Mouse (Mus musculus): ENCODE measurements around the gene Gm49366.
"Not testable (repeated sequence)": the region's sequence is repeated elsewhere in the genome, so short reads cannot be mapped to it uniquely, and the experiment has no call there.

Gm49366 gene

DNA sequence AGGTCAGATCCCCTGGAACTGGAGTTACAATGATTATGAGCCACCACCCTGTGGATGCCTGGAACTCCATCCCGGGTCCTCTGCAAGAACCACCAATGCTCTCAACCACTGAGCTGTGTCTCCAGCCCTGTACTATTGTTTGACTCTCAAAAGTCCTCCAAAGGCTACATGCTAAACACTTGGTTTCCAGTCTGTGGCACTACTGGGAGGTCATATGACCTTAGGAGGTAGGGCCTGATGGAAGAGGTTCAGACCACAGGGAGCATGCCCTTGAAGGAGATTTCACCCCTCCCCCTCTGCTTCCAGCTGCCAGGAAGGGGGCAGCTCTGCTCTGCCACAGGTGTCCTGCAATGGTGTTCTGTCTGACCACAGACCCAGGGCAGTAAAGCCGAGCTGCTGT, 5.4 kb upstream of the Gm49366 start:
- not testable (repeated sequence) for DNase-seq

DNA sequence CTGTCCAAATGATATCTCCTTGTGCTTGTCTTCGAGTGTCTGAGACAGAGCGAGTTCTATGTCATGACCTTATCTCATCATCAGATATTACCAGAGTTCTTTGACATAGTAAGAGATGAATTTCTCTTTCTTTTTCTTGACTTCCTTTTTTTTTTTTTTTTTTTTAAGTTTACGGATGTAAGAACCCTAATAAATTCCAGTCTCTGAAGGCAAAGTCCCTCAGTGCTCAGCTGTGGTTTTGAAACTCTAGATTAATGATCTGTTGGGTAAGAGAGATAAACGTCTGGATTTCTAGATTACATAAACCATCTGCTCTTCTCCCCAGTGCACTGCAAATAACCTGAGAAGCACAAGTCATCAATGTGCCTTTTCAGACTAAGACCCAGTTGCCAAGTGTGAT, 4.6 kb upstream of the Gm49366 start:
- DNase-seq: no peak

DNA sequence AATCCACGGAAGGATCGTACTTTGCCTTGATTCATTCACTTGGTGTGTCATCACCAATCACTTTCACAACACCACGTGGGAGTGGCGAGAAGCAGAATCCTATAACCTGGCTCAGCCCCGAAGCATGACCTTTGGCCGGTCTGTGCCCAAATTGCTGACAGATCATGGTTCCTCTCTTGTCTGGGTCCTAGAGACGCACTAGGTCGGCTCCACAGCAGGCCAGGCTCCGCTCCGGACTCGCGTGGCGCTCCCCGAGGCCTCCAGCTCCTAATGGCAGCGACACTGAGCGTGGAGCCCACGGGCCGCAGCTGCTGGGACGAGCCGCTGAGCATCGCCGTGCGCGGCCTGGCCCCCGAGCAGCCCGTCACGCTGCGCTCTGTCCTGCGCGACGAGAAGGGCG, 494 bp upstream of the Gm49366 start, which contains the start of gene Acot4:
TSS of gene Acot4 (plus strand) at position 139 of the 400 bp plus-strand sequence.
- not testable (repeated sequence) for DNase-seq

DNA sequence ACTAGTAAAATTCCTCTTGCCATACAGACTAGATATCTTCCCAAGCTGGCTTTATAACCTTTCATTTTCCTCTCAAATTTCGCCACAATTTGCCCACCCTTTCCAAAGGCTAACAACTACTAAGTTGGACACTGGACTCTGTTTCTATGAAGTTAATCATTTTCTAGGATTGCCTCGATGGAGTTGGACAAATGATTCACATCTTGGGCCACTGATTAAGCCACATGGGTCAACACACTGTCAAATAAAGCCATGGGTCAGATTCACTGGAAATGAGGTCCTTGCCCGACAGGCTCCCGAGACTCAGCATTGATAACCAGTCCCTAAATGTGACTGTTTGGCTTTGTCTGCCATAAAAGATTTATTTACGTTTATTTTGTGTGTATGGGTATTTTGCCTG, 3.5 kb downstream of the Gm49366 start:
- no peak for DNase-seq

DNA sequence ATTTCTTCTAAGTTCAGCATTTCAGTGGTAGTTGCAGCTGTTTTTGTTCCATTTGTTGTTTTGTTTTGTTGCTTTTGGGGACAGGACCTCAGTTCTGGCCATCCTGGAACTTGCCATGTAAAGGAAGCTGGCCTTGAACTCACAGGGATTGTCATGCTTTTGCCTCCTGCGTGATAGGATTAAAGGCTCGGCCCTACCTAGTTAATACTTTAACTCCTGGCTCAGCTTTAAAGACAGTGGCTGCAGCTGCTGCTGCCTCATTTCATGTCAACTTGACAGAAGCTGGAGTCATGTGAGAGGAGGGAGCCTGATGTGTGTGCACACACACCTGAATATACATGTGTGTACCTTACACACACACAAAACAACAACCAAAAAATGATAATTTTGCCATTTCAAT, 5.3 kb downstream of the Gm49366 start:
- no peak for DNase-seq

DNA sequence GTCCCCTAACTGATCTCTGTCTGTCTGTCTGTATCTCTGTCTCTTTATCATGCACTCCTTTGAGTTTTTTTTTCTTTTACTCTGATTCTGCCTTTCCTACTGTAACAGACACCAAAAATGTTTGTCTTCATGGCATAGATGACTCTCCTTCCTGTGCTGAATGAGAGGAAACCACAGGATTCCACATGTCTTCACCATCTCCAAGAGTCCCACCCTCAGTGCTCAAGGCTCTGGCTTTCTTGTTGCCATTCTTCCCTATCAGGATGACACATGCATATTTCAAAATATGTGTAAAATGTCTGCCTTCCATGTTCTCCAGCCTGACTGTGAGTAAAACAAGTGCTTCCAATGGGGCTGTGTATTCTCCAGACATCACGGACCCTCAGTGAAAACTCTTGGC, 8.2 kb downstream of the Gm49366 start:
- DNase-seq: no peak

DNA sequence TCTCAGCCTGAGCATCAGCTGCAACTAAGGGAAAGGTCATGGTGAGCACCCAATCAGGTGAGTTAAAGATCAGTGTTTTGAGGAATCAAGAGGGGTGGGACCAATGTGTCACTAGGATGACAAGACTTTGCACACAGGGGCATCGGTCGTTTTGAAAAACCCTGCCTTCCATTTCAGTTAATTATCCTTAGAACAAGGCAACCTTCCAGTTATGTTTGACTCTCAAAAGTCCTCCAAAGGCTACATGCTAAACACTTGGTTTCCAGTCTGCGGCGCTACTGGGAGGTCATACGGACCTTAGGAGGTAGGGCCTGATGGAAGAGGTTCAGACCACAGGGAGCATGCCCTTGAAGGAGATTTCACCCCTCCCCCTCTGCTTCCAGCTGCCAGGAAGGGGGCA, 12.0 kb downstream of the Gm49366 start:
- DNase-seq: not testable (repeated sequence)

DNA sequence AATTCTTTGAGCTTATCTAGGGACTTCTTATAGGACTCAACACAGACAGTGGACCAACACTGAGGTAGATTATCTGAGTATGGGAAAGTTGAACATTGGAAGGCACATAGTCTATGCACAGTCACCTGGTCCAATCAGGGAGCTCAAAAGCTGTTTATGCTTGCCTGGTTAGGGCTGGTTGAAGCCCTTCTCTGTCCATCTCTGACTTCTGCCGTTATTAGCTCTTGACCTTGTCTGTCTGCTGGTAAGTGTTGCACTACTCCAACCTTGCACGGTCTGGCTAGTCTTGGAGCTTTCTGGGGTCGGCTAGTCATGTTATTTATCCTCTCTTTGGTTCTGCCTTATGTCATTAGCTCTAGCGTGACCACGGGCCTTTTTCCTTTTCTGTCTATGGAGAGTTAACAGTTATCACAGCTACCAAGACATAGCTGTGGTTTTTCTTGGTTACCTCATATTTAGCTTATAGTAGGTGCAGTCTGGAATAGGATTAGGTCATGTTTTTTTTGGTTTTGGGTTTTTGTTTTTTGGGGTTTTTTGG, 13.3 kb downstream of the Gm49366 start, which contains the start of gene Acot3:
TSS of gene Acot3 (plus strand) at position 208 of the 538 bp plus-strand sequence.
- DNase-seq: no peak

DNA sequence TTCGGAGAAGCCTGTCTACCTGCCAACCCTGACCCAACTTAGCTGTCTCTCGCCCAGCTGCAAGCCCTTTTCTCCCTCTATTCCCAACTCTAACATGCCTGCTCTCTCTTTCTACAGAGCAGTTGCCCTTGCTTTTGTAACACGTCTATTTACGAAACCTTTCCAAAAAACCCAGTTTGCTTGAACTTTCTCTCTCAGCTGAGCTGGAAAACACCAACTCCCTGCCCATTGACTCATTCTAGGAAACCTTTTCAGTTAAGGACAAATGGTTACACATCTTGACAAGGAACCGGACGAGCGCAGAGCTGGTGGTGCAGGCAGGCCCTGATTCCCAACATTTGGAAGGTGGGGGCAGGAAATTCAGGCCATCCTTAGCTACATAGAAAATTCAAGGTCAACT, 13.9 kb downstream of the Gm49366 start:
- DNase-seq: no peak

DNA sequence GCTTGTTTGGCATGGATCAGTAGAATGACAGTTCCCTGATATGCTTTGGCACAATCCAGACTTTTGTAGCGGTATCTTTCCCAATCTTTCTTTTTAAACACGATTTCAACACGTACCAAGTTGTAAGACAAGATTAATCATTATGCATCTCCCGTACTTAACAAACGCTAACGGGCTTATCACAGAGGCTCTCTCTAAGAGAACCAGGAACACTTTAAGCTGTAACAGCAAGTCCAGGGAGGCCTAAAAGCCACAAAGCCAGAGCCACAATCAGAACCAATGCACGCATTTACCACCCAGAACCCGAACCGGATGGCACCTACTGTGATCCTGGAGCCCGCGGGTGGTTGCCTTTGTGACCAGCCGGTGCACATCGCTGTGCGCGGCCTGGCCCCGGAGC, 14.4 kb downstream of the Gm49366 start:
- no peak for DNase-seq

DNA sequence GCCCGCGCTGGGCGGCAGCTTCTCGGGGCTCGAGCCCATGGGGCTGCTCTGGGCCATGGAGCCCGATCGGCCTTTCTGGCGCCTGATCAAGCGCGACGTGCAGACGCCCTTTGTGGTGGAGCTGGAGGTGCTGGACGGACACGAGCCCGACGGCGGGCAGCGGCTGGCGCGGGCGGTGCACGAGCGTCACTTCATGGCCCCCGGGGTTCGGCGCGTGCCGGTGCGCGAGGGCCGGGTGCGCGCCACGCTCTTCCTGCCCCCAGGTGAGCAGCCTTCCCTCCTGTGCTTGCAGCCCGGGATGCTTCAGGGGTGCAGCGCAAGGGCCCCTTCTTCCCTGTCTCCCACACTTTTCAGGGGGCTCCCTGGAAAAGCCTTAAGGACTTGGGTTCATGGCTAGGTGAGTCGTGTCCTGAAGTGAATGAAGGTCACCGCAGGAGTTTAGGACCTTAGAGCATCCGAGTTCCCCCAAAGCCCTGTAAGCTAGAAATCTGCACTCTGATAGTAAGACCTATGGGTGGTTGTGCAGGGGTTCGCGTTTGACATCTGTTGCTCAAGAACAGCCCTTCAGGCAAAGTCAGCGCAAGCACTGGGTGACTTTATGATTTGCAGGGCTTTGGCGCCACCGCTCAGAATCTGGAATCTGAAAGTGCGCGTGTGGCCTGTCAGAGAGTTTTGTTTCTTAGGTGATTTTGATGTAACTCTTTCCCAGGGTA, 15.1 kb downstream of the Gm49366 start:
- DNase-seq: no peak

DNA sequence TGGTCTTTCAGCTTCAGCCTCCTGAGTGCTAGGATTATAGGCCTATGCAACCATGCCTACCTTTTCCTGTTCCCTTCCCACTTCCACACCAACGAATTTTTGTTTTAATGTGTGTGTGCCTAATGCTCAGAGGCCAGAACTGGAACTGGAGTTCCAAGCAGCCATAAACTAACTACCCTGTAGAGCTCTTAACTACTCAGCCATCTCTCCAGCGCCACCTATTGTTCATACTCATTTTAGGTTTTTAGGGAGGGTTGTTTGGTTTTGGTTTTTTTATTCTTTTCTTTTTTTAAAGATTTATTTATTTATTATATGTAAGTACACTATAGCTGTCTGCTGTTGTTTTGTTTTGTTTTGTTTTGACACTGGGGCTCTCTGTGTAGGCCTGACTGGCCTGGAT, 22.2 kb downstream of the Gm49366 start:
- no peak for DNase-seq

DNA sequence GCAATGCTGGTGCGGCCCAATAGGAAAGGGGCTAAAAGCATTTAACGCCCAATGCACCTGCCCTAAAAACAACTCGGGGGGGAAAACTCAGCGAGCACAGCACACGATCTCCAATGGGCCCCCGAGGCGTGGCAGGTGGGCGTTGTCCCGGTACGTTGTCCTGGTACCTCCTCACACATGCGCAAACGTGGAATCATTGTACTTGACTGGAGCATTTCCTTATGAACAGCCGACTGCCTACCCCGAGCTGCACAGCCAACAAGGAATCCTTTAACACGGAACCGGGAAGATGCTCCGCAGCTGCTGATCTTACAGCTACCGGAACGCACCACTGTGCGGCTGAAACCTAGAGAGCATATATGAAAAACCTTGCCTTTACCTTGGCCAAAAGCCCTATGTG, 23.6 kb downstream of the Gm49366 start:
- no peak for DNase-seq

DNA sequence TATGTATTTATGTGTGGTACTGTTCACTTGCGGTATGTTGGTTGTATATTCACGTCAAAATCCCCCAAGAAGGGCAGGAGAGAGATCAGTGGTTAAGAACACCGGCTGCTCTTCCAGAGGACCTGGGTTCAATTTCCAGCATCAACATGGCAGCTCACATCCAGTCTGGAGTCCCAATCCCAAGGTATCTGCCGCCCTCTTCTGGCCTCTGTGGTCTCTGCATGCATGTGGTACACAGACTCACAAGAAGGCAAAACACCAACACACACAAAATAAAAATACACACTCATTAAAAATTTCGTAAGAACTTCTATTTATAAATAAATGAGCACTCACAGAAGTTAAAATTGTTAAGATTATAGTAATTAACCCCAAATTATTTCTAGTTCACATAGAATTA, 24.5 kb downstream of the Gm49366 start:
- no peak for DNase-seq

DNA sequence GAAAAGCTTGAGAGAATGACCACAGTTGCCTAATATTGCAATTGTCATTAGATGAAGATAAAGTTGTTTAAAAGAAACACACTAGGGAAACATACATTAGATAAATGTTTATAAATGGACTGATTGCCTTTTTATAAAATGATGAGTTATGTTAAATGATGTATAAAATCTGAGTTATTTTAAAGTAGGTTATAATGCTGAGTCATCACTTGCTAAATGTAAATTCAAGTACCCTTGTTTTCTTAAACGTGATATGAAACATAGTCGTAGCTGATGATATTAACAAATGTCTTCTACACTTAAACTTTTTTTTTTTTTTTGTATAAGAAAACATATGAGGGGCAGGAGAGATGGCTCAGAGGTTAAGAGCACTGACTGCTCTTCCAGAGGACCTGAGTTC, 25.1 kb downstream of the Gm49366 start:
- no peak for DNase-seq

DNA sequence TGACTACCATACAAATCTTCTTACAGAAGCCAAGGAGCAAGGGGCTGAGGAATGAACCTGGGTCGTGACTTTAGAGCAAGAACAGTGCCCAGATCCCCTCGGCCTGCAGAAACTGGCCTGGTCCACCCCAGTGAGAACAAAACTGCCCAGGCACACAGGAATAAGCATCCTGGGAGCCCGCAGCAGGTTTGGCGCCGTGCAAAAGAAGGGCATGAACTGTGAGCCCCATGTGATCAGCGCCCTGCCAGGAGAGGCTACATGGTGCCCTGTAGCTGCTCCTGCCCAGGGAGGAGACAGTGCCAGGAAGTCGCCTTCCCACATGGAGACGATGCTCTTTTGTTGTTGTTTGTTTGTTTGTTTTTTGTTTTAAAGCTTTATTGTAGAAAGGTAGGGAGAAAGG, 25.9 kb downstream of the Gm49366 start:
- no peak for DNase-seq

DNA sequence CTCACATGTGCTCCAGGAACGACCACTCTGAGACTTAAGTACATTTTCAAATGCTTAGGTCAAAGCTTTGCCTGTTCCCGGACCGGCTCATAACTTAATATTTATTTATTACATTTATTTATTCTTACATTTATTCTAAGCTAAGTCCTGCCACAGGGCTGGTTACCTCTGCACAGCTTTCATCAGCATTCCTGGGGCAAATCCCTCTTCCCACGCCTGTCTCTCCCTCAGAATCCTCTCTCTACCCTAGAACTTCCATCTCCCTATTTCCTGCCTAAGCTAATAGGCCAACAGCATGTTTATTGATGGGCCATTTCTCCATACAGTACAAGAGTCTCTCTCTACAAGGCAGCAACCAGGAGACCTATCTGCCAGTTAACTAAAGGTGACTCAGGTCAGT, 29.0 kb downstream of the Gm49366 start:
- DNase-seq: no peak

DNA sequence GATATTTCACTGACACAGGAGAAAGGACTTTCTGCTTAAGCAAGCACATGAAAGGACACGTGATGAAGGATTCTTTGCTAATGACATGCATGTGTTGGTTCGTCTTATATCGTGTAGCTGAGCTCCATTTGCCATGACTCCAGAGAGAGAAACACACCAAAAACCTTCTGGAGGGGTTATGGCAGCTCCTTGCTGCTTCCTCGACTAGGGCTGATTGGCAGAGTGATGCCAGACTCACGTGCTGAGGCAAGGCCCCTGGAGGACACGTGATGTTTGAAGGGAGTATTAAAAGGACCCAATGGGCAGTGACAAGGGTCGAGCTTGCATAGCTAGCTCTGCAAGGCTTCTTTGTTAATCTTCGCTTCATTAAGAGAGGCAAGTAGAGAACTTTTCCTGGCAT, 29.6 kb downstream of the Gm49366 start:
- DNase-seq: no peak

DNA sequence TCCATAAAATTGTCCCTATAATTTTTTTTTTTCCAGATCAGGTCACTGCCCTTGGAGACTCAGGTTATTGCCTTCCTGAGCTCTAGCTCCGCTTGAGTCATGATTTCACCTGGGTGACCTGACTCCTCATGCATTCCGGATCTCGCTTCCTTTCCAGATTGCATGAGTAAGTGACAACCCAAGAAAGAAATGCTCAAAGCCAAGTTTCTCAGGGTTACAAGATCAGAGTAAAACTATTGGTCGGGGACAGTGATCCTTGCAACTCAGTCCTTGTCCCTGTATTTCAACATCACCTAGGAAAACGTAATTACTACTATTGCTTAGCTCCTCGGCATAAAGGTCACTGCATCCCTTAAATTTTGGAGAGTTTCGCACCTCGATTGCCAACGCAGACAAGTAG, 30.3 kb downstream of the Gm49366 start, which contains the start of gene Acot5:
TSS of gene Acot5 (plus strand) at position 340 of the 400 bp plus-strand sequence.
- DNase-seq: no peak

DNA sequence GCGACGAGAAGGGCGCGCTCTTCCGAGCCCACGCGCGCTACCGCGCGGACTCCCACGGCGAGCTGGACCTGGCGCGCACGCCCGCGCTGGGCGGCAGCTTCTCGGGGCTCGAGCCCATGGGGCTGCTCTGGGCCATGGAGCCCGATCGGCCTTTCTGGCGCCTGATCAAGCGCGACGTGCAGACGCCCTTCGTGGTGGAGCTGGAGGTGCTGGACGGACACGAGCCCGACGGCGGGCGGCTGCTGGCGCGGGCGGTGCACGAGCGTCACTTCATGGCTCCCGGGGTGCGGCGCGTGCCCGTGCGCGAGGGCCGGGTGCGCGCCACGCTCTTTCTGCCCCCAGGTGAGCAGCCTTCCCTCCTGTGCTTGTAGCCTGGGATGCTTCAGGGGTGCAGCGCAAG, 30.8 kb downstream of the Gm49366 start:
- DNase-seq: peak; percentile 37

DNA sequence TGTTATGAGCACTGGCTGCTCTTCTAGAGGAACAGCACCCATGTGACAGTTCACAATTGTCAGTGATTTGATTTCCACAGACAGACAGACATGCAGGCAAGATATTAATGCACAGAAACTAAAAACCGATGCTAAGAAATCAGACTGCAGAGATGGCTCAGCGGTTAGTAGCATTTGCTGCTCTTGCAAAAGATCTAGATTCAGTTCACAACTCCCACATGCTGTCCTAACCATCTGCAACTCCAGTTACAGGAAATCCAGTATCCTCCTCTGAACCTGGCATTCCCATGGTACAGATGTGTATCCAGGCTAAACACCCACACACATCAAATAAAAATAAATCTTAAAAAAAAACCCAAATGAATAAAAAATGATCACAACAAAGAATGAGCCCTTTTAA, 33.0 kb downstream of the Gm49366 start:
- DNase-seq: no peak

DNA sequence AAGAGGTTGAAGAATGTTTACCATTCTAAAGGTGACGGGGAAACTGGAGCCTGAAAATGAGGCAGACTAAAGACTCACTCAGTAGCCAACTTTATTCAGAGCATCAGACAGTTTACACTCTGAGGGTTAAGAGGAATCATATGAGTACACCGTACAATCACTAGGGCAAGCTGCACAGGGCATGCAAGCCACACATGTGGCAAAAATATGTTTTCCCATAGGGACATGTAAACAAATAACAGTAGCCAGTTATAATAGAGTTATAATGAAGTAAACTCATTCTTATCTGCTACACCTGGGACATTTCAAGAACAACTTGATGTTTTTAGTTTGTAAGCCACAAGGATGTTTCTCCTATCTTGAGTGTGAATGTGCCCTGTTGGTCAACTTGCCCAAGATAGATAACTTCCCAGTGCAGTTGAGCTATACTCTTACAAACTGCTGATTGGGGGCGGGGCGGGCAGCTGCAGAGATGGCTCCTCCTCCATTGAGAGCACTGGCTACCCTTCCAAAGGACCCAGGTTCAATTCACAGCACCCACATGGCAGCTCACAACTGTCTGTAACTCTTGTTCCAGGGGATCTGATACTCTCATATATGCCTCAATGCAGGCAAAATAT, 38.7 kb downstream of the Gm49366 start:
- no peak for DNase-seq

DNA sequence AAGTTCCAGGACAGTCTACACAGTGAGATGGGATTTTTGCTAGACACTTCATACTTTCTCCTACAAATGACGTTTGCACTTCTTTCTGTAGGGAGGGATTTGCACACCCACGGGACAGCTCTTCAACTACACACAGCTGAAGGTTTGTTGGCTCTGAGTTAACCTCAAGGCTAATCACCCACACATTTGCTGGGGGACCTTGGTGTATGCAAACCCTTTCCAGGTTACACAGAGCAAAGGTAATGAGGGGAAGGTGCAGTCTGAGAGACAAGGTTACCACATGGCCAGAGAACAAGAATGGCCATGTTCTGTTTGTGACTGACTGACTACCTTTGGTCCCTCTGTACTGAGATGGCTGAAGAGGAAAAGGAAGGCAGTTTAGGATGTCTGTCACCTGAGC, 45.1 kb downstream of the Gm49366 start:
- no peak for DNase-seq

DNA sequence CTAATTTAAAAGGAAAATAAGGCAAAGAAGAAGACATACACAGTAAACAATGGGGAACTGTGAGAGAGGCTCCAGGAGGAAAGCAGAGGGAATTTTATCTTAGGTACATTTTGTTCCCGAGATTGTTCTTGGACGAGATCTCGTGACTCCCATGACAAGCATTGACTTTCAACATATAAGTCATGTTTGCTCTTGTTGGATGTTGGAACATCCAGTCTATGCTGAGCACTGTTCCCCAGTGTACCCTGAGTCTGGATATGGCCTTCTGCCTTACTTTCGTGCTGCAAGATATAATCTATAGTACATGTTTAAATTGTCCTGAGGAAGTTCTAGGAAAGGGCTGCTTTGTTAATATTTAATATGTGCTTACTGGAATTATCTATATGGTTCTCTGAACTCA, 45.8 kb downstream of the Gm49366 start:
- DNase-seq: no peak

All from right cerebral cortex, postnatal 14 days (tissue).